Mouse (Mus musculus): Measurements from ENCODE around the gene Stxbp2.

GRCm38 (mm10) chr8:3598054-3598453 lies 32.7 kb upstream of the Stxbp2 start:
- TF ChIP-seq CTCF (IDR thresholded peaks at IDR 0.05; ENCODE audit: low read depth) = no peak
- no peak for TF ChIP-seq EP300 (IDR thresholded peaks at IDR 0.05; ENCODE audit: low read depth)

Data from liver, embryonic 14.5 days (tissue).